Mouse (Mus musculus): Measurements from ENCODE around the gene Pdlim7. TPM values are rescaled to one million over a fixed set of nuclear protein-coding genes. Genes with fewer than 3 reads are reported as not detected.

Pdlim7 gene
- polyA plus RNA-seq, 1 experiment from 2014 or later: 427 TPM

GRCm38 (mm10) chr13:55535796-55536193, 22.3 kb upstream of the Pdlim7 start:
- WGBS: 15% methylated on average over 17 of the region's 17 CpGs
- Histone ChIP-seq H3K27me3 (replicated peaks) (no peaks in the 10 kb centered on the region), H3K9ac (peak overlapping the region; percentile 81), H3K27ac (ENCODE audit: poor library complexity, severe bottlenecking) (0 out of 2 replicates have a peak overlapping the region, but pooled peaks have one; percentile 53), H3K4me1 (replicated peaks) (peaks cover 12% of the 10 kb centered on the region), H3K4me3 (peak overlapping the region; percentile 95), H3K4me2 (peak overlapping the region; percentile 90), H3K36me3 (peaks cover 72% of the 10 kb centered on the region), H3K9me3 (replicated peaks) (no peaks in the 10 kb centered on the region)
- ATAC-seq (ENCODE audit: insufficient number of reproducible peaks, low FRiP score): peak; percentile 16

- Histone ChIP-seq H3K4me2 (peak overlapping the region; percentile 90), H3K27ac (ENCODE audit: poor library complexity, severe bottlenecking) (no peak overlapping the region), H3K4me3 (peak overlapping the region; percentile 95), H3K27me3 (replicated peaks) (no peaks in the 10 kb centered on the region), H3K9ac (no peak overlapping the region), H3K4me1 (replicated peaks) (peaks cover 12% of the 10 kb centered on the region), H3K9me3 (replicated peaks) (no peaks in the 10 kb centered on the region), H3K36me3 (peaks cover 72% of the 10 kb centered on the region)
- 89% methylated on average over 15 of the region's 15 CpGs for WGBS
- ATAC-seq (ENCODE audit: insufficient number of reproducible peaks, low FRiP score): no peak
These were observed 21.7 kb upstream of the Pdlim7 start for GRCm38 (mm10) chr13:55535191-55535590.

GRCm38 (mm10) chr13:55529198-55529915, 15.9 kb upstream of the Pdlim7 start, which contains the start of gene Dok3:
Gene Dok3, minus strand, starts transcription at chr13:55529296.
- Histone ChIP-seq H3K27me3 (replicated peaks) (0 out of 2 replicates have a peak, but pooled peaks cover 3% of the 10 kb centered on the region), H3K4me2 (no peak within 1 kb of the TSS), H3K27ac (ENCODE audit: poor library complexity, severe bottlenecking) (no peak within 1 kb of the TSS), H3K4me3 (no peak within 1 kb of the TSS), H3K9me3 (replicated peaks) (no peaks in the 10 kb centered on the region), H3K4me1 (replicated peaks) (no peaks in the 10 kb centered on the region), H3K9ac (no peak within 1 kb of the TSS), H3K36me3 (peaks cover 52% of the 10 kb centered on the region)
- ATAC-seq (ENCODE audit: insufficient number of reproducible peaks, low FRiP score): no peak
- WGBS: 75% methylated on average over 8 of the region's 8 CpGs

- Histone ChIP-seq H3K9ac (no peak overlapping the region), H3K36me3 (peaks cover 39% of the 10 kb centered on the region), H3K27ac (ENCODE audit: poor library complexity, severe bottlenecking) (no peak overlapping the region), H3K9me3 (replicated peaks) (no peaks in the 10 kb centered on the region), H3K4me3 (no peak overlapping the region), H3K4me2 (no peak overlapping the region), H3K4me1 (replicated peaks) (peaks cover 6% of the 10 kb centered on the region; the same call in 1 of the 2 replicates), H3K27me3 (replicated peaks) (0 out of 2 replicates have a peak, but pooled peaks cover 3% of the 10 kb centered on the region)
- ATAC-seq (ENCODE audit: insufficient number of reproducible peaks, low FRiP score): no peak
- WGBS: 67% methylated on average over 18 of the region's 18 CpGs
These were observed 14.6 kb upstream of the Pdlim7 start for GRCm38 (mm10) chr13:55527834-55528772.

- Histone ChIP-seq H3K9me3 (replicated peaks) (no peaks in the 10 kb centered on the region), H3K36me3 (peaks cover 33% of the 10 kb centered on the region), H3K27me3 (replicated peaks) (0 out of 2 replicates have a peak, but pooled peaks cover 3% of the 10 kb centered on the region), H3K9ac (no peak overlapping the region), H3K27ac (ENCODE audit: poor library complexity, severe bottlenecking) (no peak overlapping the region), H3K4me1 (replicated peaks) (peaks cover 10% of the 10 kb centered on the region; the same call in 1 of the 2 replicates), H3K4me2 (no peak overlapping the region), H3K4me3 (no peak overlapping the region)
- WGBS: 87% methylated on average over 16 of the region's 16 CpGs
- no peak for ATAC-seq (ENCODE audit: insufficient number of reproducible peaks, low FRiP score)
These were observed 13.7 kb upstream of the Pdlim7 start for GRCm38 (mm10) chr13:55527212-55527611.

- H3K4me3 ChIP-seq: no peak overlapping the region
- WGBS: 75% methylated on average over 16 of the region's 16 CpGs
- no peak overlapping the region for H3K9ac ChIP-seq
- H3K4me2 ChIP-seq: no peak overlapping the region
- ATAC-seq (ENCODE audit: insufficient number of reproducible peaks, low FRiP score): no peak
- peaks cover 10% of the 10 kb centered on the region; the same call in 1 of the 2 replicates for H3K4me1 ChIP-seq (replicated peaks)
- H3K27me3 ChIP-seq (replicated peaks): 0 out of 2 replicates have a peak, but pooled peaks cover 3% of the 10 kb centered on the region
- H3K9me3 ChIP-seq (replicated peaks): no peaks in the 10 kb centered on the region
- peaks cover 20% of the 10 kb centered on the region for H3K36me3 ChIP-seq
- no peak overlapping the region for H3K27ac ChIP-seq (ENCODE audit: poor library complexity, severe bottlenecking)
These were observed 12.5 kb upstream of the Pdlim7 start for GRCm38 (mm10) chr13:55525733-55526553.

- Histone ChIP-seq H3K27me3 (replicated peaks) (0 out of 2 replicates have a peak, but pooled peaks cover 3% of the 10 kb centered on the region), H3K9me3 (replicated peaks) (no peaks in the 10 kb centered on the region), H3K27ac (ENCODE audit: poor library complexity, severe bottlenecking) (no peak overlapping the region), H3K4me2 (no peak overlapping the region), H3K9ac (no peak overlapping the region), H3K36me3 (peaks cover 2% of the 10 kb centered on the region; the same call in 1 of the 2 replicates), H3K4me3 (no peak overlapping the region), H3K4me1 (replicated peaks) (peaks cover 10% of the 10 kb centered on the region; the same call in 1 of the 2 replicates)
- 78% methylated on average over 23 of the region's 23 CpGs for WGBS
- ATAC-seq (ENCODE audit: insufficient number of reproducible peaks, low FRiP score): no peak
These were observed 10.6 kb upstream of the Pdlim7 start for GRCm38 (mm10) chr13:55523951-55524600.

- no peaks in the 10 kb centered on the region for H3K9me3 ChIP-seq (replicated peaks)
- peaks cover 10% of the 10 kb centered on the region; the same call in 1 of the 2 replicates for H3K4me1 ChIP-seq (replicated peaks)
- no peak overlapping the region for H3K9ac ChIP-seq
- H3K27me3 ChIP-seq (replicated peaks): 0 out of 2 replicates have a peak, but pooled peaks cover 3% of the 10 kb centered on the region
- peak overlapping the region; percentile 72 for H3K27ac ChIP-seq (ENCODE audit: poor library complexity, severe bottlenecking)
- H3K4me3 ChIP-seq: no peak overlapping the region
- peak; percentile 62 for ATAC-seq (ENCODE audit: insufficient number of reproducible peaks, low FRiP score)
- H3K4me2 ChIP-seq: no peak overlapping the region
- 63% methylated on average over 17 of the region's 17 CpGs for WGBS
- H3K36me3 ChIP-seq: no peaks in the 10 kb centered on the region
These were observed 9.8 kb upstream of the Pdlim7 start for GRCm38 (mm10) chr13:55523278-55523677.

GRCm38 (mm10) chr13:55522730-55523129, 9.3 kb upstream of the Pdlim7 start:
- Histone ChIP-seq H3K27me3 (replicated peaks) (0 out of 2 replicates have a peak, but pooled peaks cover 3% of the 10 kb centered on the region), H3K36me3 (no peaks in the 10 kb centered on the region), H3K9ac (no peak overlapping the region), H3K4me1 (replicated peaks) (peaks cover 10% of the 10 kb centered on the region; the same call in 1 of the 2 replicates), H3K4me3 (no peak overlapping the region), H3K27ac (ENCODE audit: poor library complexity, severe bottlenecking) (peak overlapping the region; percentile 72), H3K9me3 (replicated peaks) (no peaks in the 10 kb centered on the region), H3K4me2 (no peak overlapping the region)
- WGBS: 49% methylated on average over 8 of the region's 8 CpGs
- ATAC-seq (ENCODE audit: insufficient number of reproducible peaks, low FRiP score): peak; percentile 59

GRCm38 (mm10) chr13:55519606-55520005, 6.1 kb upstream of the Pdlim7 start:
- Histone ChIP-seq H3K27ac (ENCODE audit: poor library complexity, severe bottlenecking) (no peak overlapping the region), H3K4me2 (no peak overlapping the region), H3K4me1 (replicated peaks) (peaks cover 10% of the 10 kb centered on the region; the same call in 1 of the 2 replicates), H3K27me3 (replicated peaks) (peaks cover 12% of the 10 kb centered on the region), H3K4me3 (no peak overlapping the region), H3K9ac (no peak overlapping the region), H3K9me3 (replicated peaks) (no peaks in the 10 kb centered on the region), H3K36me3 (no peaks in the 10 kb centered on the region)
- WGBS: 64% methylated on average over 4 of the region's 4 CpGs
- ATAC-seq (ENCODE audit: insufficient number of reproducible peaks, low FRiP score): no peak

Measured in heart, embryonic 12.5 days (tissue).